Mouse (Mus musculus): Measurements from ENCODE around the gene Nrros. TPM values are rescaled to one million over a fixed set of nuclear protein-coding genes. Genes with fewer than 3 reads are reported as not detected.

Nrros gene
- total and polyA plus RNA-seq, 2 experiments from 2014 or later, result 5.4 to 8.7 TPM

DNA sequence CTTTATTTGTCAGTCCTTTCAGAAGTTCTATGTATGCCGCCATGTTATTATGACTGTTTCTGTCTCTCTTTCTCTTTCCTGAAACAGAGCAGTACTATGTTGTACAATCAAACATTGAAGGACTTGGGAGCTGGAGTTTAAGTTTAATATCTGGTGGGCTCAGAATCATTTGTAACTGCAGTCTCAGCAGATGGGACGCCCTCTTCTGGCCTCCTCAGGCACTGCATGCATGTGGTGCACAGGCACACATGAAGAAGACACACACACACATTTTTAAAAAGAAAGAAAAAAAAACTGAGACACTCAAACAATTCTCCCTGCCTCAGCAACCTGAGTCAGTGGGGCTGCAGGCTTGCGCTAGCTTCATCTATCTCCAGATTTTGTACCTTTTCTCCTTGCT, 44.9 kb downstream of the Nrros start:
- Histone ChIP-seq H3K4me2 (ENCODE audit: low read depth, low read length) (no peak overlapping the region), H3K9ac (replicated peaks; ENCODE audit: low read length) (no peak overlapping the region), H3K36me3 (ENCODE audit: insufficient read depth, low read length) (no peaks in the 10 kb centered on the region), H3K4me1 (ENCODE audit: insufficient read depth, low read length) (no peaks in the 10 kb centered on the region), H3K4me3 (ENCODE audit: low read length) (no peak overlapping the region), H3K27ac (no peak overlapping the region), H3K27me3 (ENCODE audit: insufficient read depth, low read length) (no peaks in the 10 kb centered on the region), H3K9me3 (ENCODE audit: low read length) (no peaks in the 10 kb centered on the region)
- TF ChIP-seq CTCF (IDR thresholded peaks at IDR 0.05; ENCODE audit: low read depth), result 0 out of 2 replicates have a peak, but pooled peaks have one; percentile 5
- no peak for DNase-seq (ENCODE audit: low spot score)
- 75% methylated on average over 3 of the region's 3 CpGs for WGBS
- ATAC-seq, result no peak

DNA sequence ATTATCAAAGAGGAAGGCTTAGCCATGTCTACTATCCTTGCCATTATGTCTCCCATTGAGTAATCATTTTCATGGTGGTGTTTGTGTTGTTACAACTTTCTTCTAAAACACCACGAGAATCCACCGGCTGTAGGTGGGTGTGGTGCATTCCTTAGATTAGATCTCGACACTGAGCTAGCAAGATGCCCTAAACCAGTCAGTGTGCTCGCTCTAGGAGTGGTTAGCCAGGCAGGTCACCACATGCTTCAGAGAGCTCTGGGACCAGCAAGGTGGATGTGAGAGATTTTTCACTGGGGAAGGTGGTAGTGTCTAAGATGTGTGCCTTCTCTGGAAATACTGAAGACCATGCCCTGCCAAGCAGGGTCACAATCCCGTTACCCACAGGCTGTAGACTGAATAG, 49.2 kb downstream of the Nrros start:
- H3K4me2 ChIP-seq (ENCODE audit: low read depth, low read length), result no peak overlapping the region
- ATAC-seq, result no peak
- H3K4me1 ChIP-seq (ENCODE audit: insufficient read depth, low read length), result no peaks in the 10 kb centered on the region
- no peaks in the 10 kb centered on the region for H3K9me3 ChIP-seq (ENCODE audit: low read length)
- H3K4me3 ChIP-seq (ENCODE audit: low read length), result no peak overlapping the region
- H3K9ac ChIP-seq (replicated peaks; ENCODE audit: low read length), result no peak overlapping the region
- TF ChIP-seq CTCF (IDR thresholded peaks at IDR 0.05; ENCODE audit: low read depth), result no peak
- no peaks in the 10 kb centered on the region for H3K27me3 ChIP-seq (ENCODE audit: insufficient read depth, low read length)
- no peak for DNase-seq (ENCODE audit: low spot score)
- H3K36me3 ChIP-seq (ENCODE audit: insufficient read depth, low read length), result no peaks in the 10 kb centered on the region
- no peak overlapping the region for H3K27ac ChIP-seq
- 58% methylated on average over 5 of the region's 5 CpGs for WGBS

DNA sequence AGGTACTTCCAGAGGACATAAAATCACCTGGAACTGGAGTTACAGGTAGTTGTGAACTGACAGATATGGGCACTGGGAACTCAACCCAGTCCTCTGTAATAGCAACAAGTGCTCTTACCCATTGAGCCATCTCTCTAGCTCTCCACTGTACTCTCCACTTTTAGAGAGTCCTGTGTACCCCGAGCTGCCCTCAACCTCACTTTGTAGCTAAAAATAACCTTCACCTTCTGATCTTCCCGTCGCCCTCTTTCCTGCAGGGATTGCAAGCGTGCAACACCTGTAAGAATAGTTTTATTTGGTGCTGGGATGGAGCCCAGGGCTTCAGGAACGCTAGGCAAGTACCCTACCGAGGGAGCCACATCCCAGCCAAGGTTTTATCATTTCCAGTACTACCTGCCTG, 49.6 kb downstream of the Nrros start:
- H3K9me3 ChIP-seq (ENCODE audit: low read length), result no peaks in the 10 kb centered on the region
- WGBS, result 66% methylated on average over 6 of the region's 6 CpGs
- H3K4me3 ChIP-seq (ENCODE audit: low read length), result no peak overlapping the region
- no peak for TF ChIP-seq CTCF (IDR thresholded peaks at IDR 0.05; ENCODE audit: low read depth)
- no peaks in the 10 kb centered on the region for H3K36me3 ChIP-seq (ENCODE audit: insufficient read depth, low read length)
- no peaks in the 10 kb centered on the region for H3K27me3 ChIP-seq (ENCODE audit: insufficient read depth, low read length)
- no peak overlapping the region for H3K27ac ChIP-seq
- no peak for ATAC-seq
- H3K4me2 ChIP-seq (ENCODE audit: low read depth, low read length), result no peak overlapping the region
- no peak for DNase-seq (ENCODE audit: low spot score)
- H3K4me1 ChIP-seq (ENCODE audit: insufficient read depth, low read length), result no peaks in the 10 kb centered on the region
- no peak overlapping the region for H3K9ac ChIP-seq (replicated peaks; ENCODE audit: low read length)

DNA sequence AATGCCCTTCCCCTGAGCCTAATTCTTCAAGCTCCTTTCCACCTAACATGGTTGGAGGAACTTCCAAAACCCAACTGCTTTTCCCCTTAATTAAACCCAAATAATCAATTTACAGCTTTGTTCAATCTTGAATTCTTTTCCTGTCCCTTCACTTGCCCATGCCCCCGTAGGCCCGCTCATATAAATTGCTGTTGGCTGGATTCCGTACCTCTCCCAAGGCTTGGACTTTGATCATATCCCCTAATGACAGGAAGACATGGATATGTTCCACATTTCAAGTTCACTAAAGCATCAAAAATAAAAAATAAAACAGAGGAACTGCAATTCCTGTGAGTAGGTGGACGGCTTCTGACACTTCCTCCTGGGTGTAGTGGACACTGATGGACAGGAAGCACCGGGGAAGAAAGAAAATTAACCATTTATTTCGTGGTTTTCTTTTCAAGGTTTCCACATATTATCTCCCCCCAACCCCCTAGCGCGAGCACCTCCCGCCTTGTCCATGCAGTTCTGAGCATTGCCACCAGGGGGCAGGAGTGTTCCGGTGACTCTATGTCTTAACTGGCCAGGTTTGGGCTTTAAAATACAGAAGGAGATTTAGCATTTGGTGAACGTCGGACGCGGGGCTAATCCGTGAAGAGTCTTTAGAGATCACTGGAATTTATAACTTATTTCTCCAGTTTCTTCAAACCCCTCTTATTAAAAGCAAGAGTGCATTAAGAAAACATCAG, 50.3 kb downstream of the Nrros start:
- Histone ChIP-seq H3K9ac (replicated peaks; ENCODE audit: low read length) (no peak overlapping the region), H3K4me2 (ENCODE audit: low read depth, low read length) (0 out of 2 replicates have a peak overlapping the region, but pooled peaks have one; percentile 1), H3K27me3 (ENCODE audit: insufficient read depth, low read length) (no peaks in the 10 kb centered on the region), H3K36me3 (ENCODE audit: insufficient read depth, low read length) (no peaks in the 10 kb centered on the region), H3K4me3 (ENCODE audit: low read length) (no peak overlapping the region), H3K4me1 (ENCODE audit: insufficient read depth, low read length) (no peaks in the 10 kb centered on the region), H3K27ac (no peak overlapping the region), H3K9me3 (ENCODE audit: low read length) (no peaks in the 10 kb centered on the region)
- peak; percentile 94 for TF ChIP-seq CTCF (IDR thresholded peaks at IDR 0.05; ENCODE audit: low read depth)
- 17% methylated on average over 15 of the region's 15 CpGs for WGBS
- ATAC-seq (no peak), DNase-seq (ENCODE audit: low spot score) (peak; percentile 79)

DNA sequence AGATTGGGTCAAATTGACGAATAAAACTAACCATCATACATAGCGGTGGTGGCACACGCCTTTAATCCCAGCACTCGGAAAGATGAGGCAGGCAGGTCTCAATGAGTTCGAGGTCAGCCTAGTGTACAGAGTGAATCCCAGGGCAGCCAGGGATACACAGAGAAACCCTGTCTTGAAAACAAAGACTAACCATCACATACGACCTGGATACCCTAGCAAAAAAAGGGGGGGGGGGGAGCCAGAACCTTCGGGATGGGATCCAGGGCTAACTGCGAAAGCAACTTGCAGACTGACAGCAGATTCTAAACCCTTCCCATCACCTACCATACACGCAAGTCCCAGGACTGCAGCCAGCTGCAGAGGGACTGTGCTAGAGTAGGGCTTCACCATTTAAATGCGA, 51.0 kb downstream of the Nrros start:
- Histone ChIP-seq H3K36me3 (ENCODE audit: insufficient read depth, low read length) (no peaks in the 10 kb centered on the region), H3K4me2 (ENCODE audit: low read depth, low read length) (no peak overlapping the region), H3K9ac (replicated peaks; ENCODE audit: low read length) (no peak overlapping the region), H3K27me3 (ENCODE audit: insufficient read depth, low read length) (no peaks in the 10 kb centered on the region), H3K27ac (no peak overlapping the region), H3K9me3 (ENCODE audit: low read length) (no peaks in the 10 kb centered on the region), H3K4me1 (ENCODE audit: insufficient read depth, low read length) (no peaks in the 10 kb centered on the region), H3K4me3 (ENCODE audit: low read length) (no peak overlapping the region)
- DNase-seq (ENCODE audit: low spot score), result no peak
- no peak for TF ChIP-seq CTCF (IDR thresholded peaks at IDR 0.05; ENCODE audit: low read depth)
- 83% methylated on average over 10 of the region's 10 CpGs for WGBS
- ATAC-seq, result no peak

DNA sequence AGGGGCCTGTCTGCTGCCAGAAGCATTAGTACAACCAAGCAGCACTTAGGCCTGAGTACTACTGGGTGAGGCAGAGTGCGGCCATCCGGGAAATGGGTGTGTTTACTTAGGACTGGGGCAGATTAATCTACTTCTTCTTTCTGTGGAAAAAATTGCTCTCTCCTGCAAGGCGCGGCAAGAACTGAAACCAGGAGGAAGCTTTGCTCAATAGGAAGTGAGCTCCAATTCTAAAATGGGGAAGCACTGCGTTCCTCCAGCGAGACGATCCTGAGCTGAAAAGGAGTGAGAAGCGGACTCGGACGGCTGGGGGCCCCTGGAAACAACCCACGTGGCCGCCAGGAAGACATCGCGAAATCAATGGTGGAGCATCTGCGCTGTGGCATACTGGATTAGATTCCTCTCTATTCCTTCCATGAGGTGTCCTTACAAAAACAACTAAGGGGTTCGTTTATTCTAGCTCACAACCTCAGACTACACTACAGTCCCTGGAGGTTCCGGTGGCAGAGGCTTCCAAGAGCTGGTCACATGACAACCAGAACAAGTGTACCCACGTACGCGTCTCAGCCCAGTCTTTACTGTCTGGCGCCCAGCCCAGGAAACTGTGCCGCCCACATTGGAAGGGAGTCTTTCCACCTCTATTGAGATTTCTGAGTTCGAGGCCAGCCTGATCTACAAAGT, 51.7 kb downstream of the Nrros start:
- no peak for TF ChIP-seq CTCF (IDR thresholded peaks at IDR 0.05; ENCODE audit: low read depth)
- 60% methylated on average over 23 of the region's 23 CpGs for WGBS
- H3K4me1 ChIP-seq (ENCODE audit: insufficient read depth, low read length), result no peaks in the 10 kb centered on the region
- H3K9me3 ChIP-seq (ENCODE audit: low read length), result no peaks in the 10 kb centered on the region
- H3K36me3 ChIP-seq (ENCODE audit: insufficient read depth, low read length), result 0 out of 2 replicates have a peak, but pooled peaks cover 3% of the 10 kb centered on the region
- H3K27ac ChIP-seq, result no peak overlapping the region
- no peaks in the 10 kb centered on the region for H3K27me3 ChIP-seq (ENCODE audit: insufficient read depth, low read length)
- no peak overlapping the region for H3K4me3 ChIP-seq (ENCODE audit: low read length)
- H3K4me2 ChIP-seq (ENCODE audit: low read depth, low read length), result no peak overlapping the region
- ATAC-seq, result no peak
- H3K9ac ChIP-seq (replicated peaks; ENCODE audit: low read length), result no peak overlapping the region
- peak; percentile 18 for DNase-seq (ENCODE audit: low spot score)

Measured in hindbrain, postnatal 0 days (tissue).